Mouse (Mus musculus) A20 (cell line): ENCODE results near the gene Rbm41.

Experiments
- DNase-seq: peaks from one replicate; pipeline ENCODE4 v3.0.0-alpha.2; 2011; ENCODE audit warnings: low read depth, low spot score

Rbm41 gene

GRCm38 (mm10) chrX:139997740-139998690 is at the start of gene Rbm41:
Rbm41 (minus strand) TSS chrX:139998595.
- DNase-seq, result peak; percentile 76

GRCm38 (mm10) chrX:139998691-139999065 is 283 bp upstream of the Rbm41 start:
- DNase-seq, result no peak

- no peak for DNase-seq
Observed at GRCm38 (mm10) chrX:139982115-139982514, 16.3 kb downstream of the Rbm41 start.

GRCm38 (mm10) chrX:139933507-139933906 is 64.9 kb downstream of the Rbm41 start:
- no peak for DNase-seq

- DNase-seq, result no peak
Observed at GRCm38 (mm10) chrX:139932472-139932871, 65.9 kb downstream of the Rbm41 start.

GRCm38 (mm10) chrX:139920572-139920971 is 77.8 kb downstream of the Rbm41 start:
- no peak for DNase-seq

GRCm38 (mm10) chrX:139891387-139891786 is 107.0 kb downstream of the Rbm41 start:
- DNase-seq, result no peak

- DNase-seq, result no peak
Observed at GRCm38 (mm10) chrX:139883221-139883620, 115.2 kb downstream of the Rbm41 start.

GRCm38 (mm10) chrX:139877936-139878335 is 120.5 kb downstream of the Rbm41 start:
- DNase-seq, result no peak

- no peak for DNase-seq
Observed at GRCm38 (mm10) chrX:139877105-139877504, 121.3 kb downstream of the Rbm41 start.

GRCm38 (mm10) chrX:139870938-139871791 is 127.2 kb downstream of the Rbm41 start, which contains the start of gene Morc4:
Morc4 (minus strand) TSS chrX:139871677.
- DNase-seq, result no peak

- no peak for DNase-seq
Observed at GRCm38 (mm10) chrX:139870300-139870711, 128.1 kb downstream of the Rbm41 start.

GRCm38 (mm10) chrX:139859402-139859801 is 139.0 kb downstream of the Rbm41 start:
- no peak for DNase-seq

GRCm38 (mm10) chrX:139854795-139855194 is 143.6 kb downstream of the Rbm41 start:
- no peak for DNase-seq

GRCm38 (mm10) chrX:139841091-139841490 is 157.3 kb downstream of the Rbm41 start:
- DNase-seq, result no peak
